Mouse (Mus musculus): ENCODE data around the gene Rab24. TPM values are rescaled to one million over a fixed set of nuclear protein-coding genes. Genes with fewer than 3 reads are reported as not detected.

The Rab24 gene
- total and polyA plus RNA-seq, 2 experiments from 2014 or later: 77.4 to 92.3 TPM

DNA sequence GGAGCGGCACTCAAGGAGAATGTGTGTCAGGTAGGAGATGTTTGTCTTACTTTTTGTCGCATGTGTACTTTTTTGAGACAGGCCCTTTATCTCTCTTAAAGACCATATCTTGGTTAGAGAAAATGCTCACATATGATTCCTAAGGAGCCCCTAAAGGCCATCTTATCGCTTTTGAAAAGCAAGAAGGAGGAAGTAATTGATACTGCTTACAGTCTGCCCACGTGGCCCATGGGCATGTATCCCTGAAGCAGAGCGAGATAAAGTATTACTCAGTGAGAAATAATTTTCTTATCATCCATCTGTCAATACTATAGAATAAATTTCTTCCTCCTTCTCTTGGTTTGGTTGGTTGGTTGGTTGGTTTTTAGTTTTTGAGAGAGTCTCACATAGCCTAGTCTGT is 44.1 kb downstream of the Rab24 start:
- DNase-seq (no peak), ATAC-seq (no peak)
- H3K36me3 ChIP-seq (ENCODE audit: insufficient read depth): peaks cover 43% of the 10 kb centered on the region
- H3K4me3 ChIP-seq (ENCODE audit: low read depth, low read length): no peak overlapping the region
- no peaks in the 10 kb centered on the region for H3K4me1 ChIP-seq (ENCODE audit: insufficient read depth)
- WGBS: 94% methylated on average over 5 of the region's 5 CpGs
- no peak for TF ChIP-seq CTCF (IDR thresholded peaks at IDR 0.05; ENCODE audit: low read depth)
- H3K27me3 ChIP-seq (ENCODE audit: insufficient read depth, low read length): no peaks in the 10 kb centered on the region
- no peaks in the 10 kb centered on the region for H3K9me3 ChIP-seq (ENCODE audit: low read length)
- no peak overlapping the region for H3K9ac ChIP-seq
- H3K4me2 ChIP-seq (ENCODE audit: low read depth): no peak overlapping the region
- no peak overlapping the region for H3K27ac ChIP-seq (ENCODE audit: low read depth, low read length)

DNA sequence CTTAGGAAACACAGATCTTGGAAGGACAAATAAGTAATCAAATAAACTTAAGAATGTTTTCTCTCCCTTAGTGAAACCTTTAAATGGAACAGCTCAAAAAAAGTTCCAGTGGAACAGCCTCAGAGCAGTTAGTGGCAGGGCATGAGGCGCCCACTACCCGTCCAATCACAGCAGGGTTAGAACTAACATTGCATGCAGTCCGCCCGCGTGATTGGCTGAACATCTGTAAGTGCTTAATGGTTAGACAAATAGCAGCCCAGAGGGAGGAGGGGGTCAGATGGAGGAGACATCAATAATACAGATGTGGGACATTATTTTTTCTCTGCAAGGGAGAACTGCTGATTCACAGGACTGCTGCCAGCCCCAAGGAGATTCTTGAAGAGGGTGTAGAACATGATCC is 44.5 kb downstream of the Rab24 start:
- ATAC-seq (no peak), DNase-seq (no peak)
- no peaks in the 10 kb centered on the region for H3K4me1 ChIP-seq (ENCODE audit: insufficient read depth)
- peaks cover 44% of the 10 kb centered on the region for H3K36me3 ChIP-seq (ENCODE audit: insufficient read depth)
- no peak overlapping the region for H3K27ac ChIP-seq (ENCODE audit: low read depth, low read length)
- no peak for TF ChIP-seq CTCF (IDR thresholded peaks at IDR 0.05; ENCODE audit: low read depth)
- no peak overlapping the region for H3K4me2 ChIP-seq (ENCODE audit: low read depth)
- no peak overlapping the region for H3K4me3 ChIP-seq (ENCODE audit: low read depth, low read length)
- H3K9me3 ChIP-seq (ENCODE audit: low read length): no peaks in the 10 kb centered on the region
- H3K9ac ChIP-seq: no peak overlapping the region
- no peaks in the 10 kb centered on the region for H3K27me3 ChIP-seq (ENCODE audit: insufficient read depth, low read length)
- WGBS: 88% methylated on average over 5 of the region's 5 CpGs

Other genes with a start within 250 kb of the Rab24 start
- 12.6 and 13.2 TPM in 2 replicates for gene Uimc1, start 221.6 kb downstream of the Rab24 start, total RNA-seq (2014; rRNA removed)
- gene Uimc1, start 221.6 kb downstream of the Rab24 start, polyA plus RNA-seq (2015; fragmentation: Nextera tagmentation; extraction: Ambion mirVana): 12.2 and 13.3 TPM in 2 replicates
- 24.8 and 32.8 TPM in 2 replicates for gene Zfp346, start 216.6 kb downstream of the Rab24 start, total RNA-seq (2014; rRNA removed)
- 14.4 and 20.5 TPM in 2 replicates for gene Zfp346, start 216.6 kb downstream of the Rab24 start, polyA plus RNA-seq (2015; fragmentation: Nextera tagmentation; extraction: Ambion mirVana)
- not detected in 2 replicates for gene Gm17617, start 188.4 kb downstream of the Rab24 start, total RNA-seq (2014; rRNA removed)
- gene Gm17617, start 188.4 kb downstream of the Rab24 start, polyA plus RNA-seq (2015; fragmentation: Nextera tagmentation; extraction: Ambion mirVana): not detected in 2 replicates
- 0.08 and 0.19 TPM in 2 replicates for gene Fgfr4, start 169.3 kb downstream of the Rab24 start, total RNA-seq (2014; rRNA removed)
- gene Fgfr4, start 169.3 kb downstream of the Rab24 start, polyA plus RNA-seq (2015; fragmentation: Nextera tagmentation; extraction: Ambion mirVana): 0.33 and 0.40 TPM in 2 replicates
- 81.2 and 104 TPM in 2 replicates for gene Nsd1, start 112.2 kb downstream of the Rab24 start, total RNA-seq (2014; rRNA removed)
- gene Nsd1, start 112.2 kb downstream of the Rab24 start, polyA plus RNA-seq (2015; fragmentation: Nextera tagmentation; extraction: Ambion mirVana): 37.5 and 48.2 TPM in 2 replicates
- gene Prelid1, start 1.4 kb downstream of the Rab24 start, total RNA-seq (2014; rRNA removed): 159 and 187 TPM in 2 replicates
- 313 and 316 TPM in 2 replicates for gene Prelid1, start 1.4 kb downstream of the Rab24 start, polyA plus RNA-seq (2015; fragmentation: Nextera tagmentation; extraction: Ambion mirVana)
- 10.1 and 10.5 TPM in 2 replicates for gene Mxd3, start 7.9 kb upstream of the Rab24 start, total RNA-seq (2014; rRNA removed)
- 7.3 and 9.4 TPM in 2 replicates for gene Mxd3, start 7.9 kb upstream of the Rab24 start, polyA plus RNA-seq (2015; fragmentation: Nextera tagmentation; extraction: Ambion mirVana)
- 55.2 and 62.6 TPM in 2 replicates for gene Lman2, start 40.8 kb upstream of the Rab24 start, total RNA-seq (2014; rRNA removed)
- 32.8 TPM in 2 replicates for gene Lman2, start 40.8 kb upstream of the Rab24 start, polyA plus RNA-seq (2015; fragmentation: Nextera tagmentation; extraction: Ambion mirVana)
- gene Rgs14, start 47.8 kb upstream of the Rab24 start, total RNA-seq (2014; rRNA removed): 4.0 and 4.4 TPM in 2 replicates
- gene Rgs14, start 47.8 kb upstream of the Rab24 start, polyA plus RNA-seq (2015; fragmentation: Nextera tagmentation; extraction: Ambion mirVana): 2.5 and 3.9 TPM in 2 replicates
- 0.95 TPM in 1 of 2 replicates, not detected in the other for gene Slc34a1, start 76.2 kb upstream of the Rab24 start, total RNA-seq (2014; rRNA removed)
- 0.29 TPM in 1 of 2 replicates, not detected in the other for gene Slc34a1, start 76.2 kb upstream of the Rab24 start, polyA plus RNA-seq (2015; fragmentation: Nextera tagmentation; extraction: Ambion mirVana)
- not detected in 2 replicates for gene Pfn3, start 93.3 kb upstream of the Rab24 start, total RNA-seq (2014; rRNA removed)
- gene Pfn3, start 93.3 kb upstream of the Rab24 start, polyA plus RNA-seq (2015; fragmentation: Nextera tagmentation; extraction: Ambion mirVana): 0.93 and 1.5 TPM in 2 replicates
- gene F12, start 104.8 kb upstream of the Rab24 start, total RNA-seq (2014; rRNA removed): 0.15 TPM in 1 of 2 replicates, not detected in the other
- 0.45 and 0.51 TPM in 2 replicates for gene F12, start 104.8 kb upstream of the Rab24 start, polyA plus RNA-seq (2015; fragmentation: Nextera tagmentation; extraction: Ambion mirVana)
- gene Grk6, start 123.1 kb upstream of the Rab24 start, total RNA-seq (2014; rRNA removed): 79.5 and 88.2 TPM in 2 replicates
- 38.5 and 40.8 TPM in 2 replicates for gene Grk6, start 123.1 kb upstream of the Rab24 start, polyA plus RNA-seq (2015; fragmentation: Nextera tagmentation; extraction: Ambion mirVana)
- 108 and 118 TPM in 2 replicates for gene Prr7, start 142.3 kb upstream of the Rab24 start, total RNA-seq (2014; rRNA removed)
- 7.8 and 8.7 TPM in 2 replicates for gene Prr7, start 142.3 kb upstream of the Rab24 start, polyA plus RNA-seq (2015; fragmentation: Nextera tagmentation; extraction: Ambion mirVana)
- gene Dbn1, start 166.2 kb upstream of the Rab24 start, total RNA-seq (2014; rRNA removed): 545 and 619 TPM in 2 replicates
- gene Dbn1, start 166.2 kb upstream of the Rab24 start, polyA plus RNA-seq (2015; fragmentation: Nextera tagmentation; extraction: Ambion mirVana): 603 and 619 TPM in 2 replicates
- 26.6 and 36.7 TPM in 2 replicates for gene Pdlim7, start 191.7 kb upstream of the Rab24 start, total RNA-seq (2014; rRNA removed)
- gene Pdlim7, start 191.7 kb upstream of the Rab24 start, polyA plus RNA-seq (2015; fragmentation: Nextera tagmentation; extraction: Ambion mirVana): 114 and 115 TPM in 2 replicates
- 2.5 and 4.8 TPM in 2 replicates for gene Dok3, start 207.3 kb upstream of the Rab24 start, total RNA-seq (2014; rRNA removed)
- gene Dok3, start 207.3 kb upstream of the Rab24 start, polyA plus RNA-seq (2015; fragmentation: Nextera tagmentation; extraction: Ambion mirVana): 0.82 TPM in 2 replicates
- 65.2 and 69.6 TPM in 2 replicates for gene Ddx41, start 214.7 kb upstream of the Rab24 start, total RNA-seq (2014; rRNA removed)
- 46.1 and 51.7 TPM in 2 replicates for gene Ddx41, start 214.7 kb upstream of the Rab24 start, polyA plus RNA-seq (2015; fragmentation: Nextera tagmentation; extraction: Ambion mirVana)
- 88.4 and 93.1 TPM in 2 replicates for gene Fam193b, start 249.2 kb upstream of the Rab24 start, total RNA-seq (2014; rRNA removed)
- gene Fam193b, start 249.2 kb upstream of the Rab24 start, polyA plus RNA-seq (2015; fragmentation: Nextera tagmentation; extraction: Ambion mirVana): 41.2 and 41.6 TPM in 2 replicates

All from forebrain, postnatal 0 days (tissue).